Mouse (Mus musculus) kidney, embryonic 14.5 days (tissue): Measurements from ENCODE around the gene B9d1. TPM values are rescaled to one million over a fixed set of nuclear protein-coding genes. Genes with fewer than 3 reads are reported as not detected.
A peak's percentile ranks its signal among the peaks of the same experiment; 100 is the strongest.

ENCODE experiments used
- ATAC-seq: fragments of 200-750 bp; cut with Nextera tagmentation; 2 replicates; pipeline ENCODE4 v1.8.0; 2017; ENCODE audit warnings: moderate number of reproducible peaks, mild to moderate bottlenecking, moderate TSS enrichment, moderate library complexity; ENCODE audit not compliant: low FRiP score, low TSS enrichment
- H3K27ac ChIP-seq: fragments of 300-500 bp; sonication (generic); 2 replicates; pipeline ENCODE4 v1.5.1; 2014; ENCODE audit warnings: low read depth, mild to moderate bottlenecking, low read length, moderate library complexity, mixed read lengths
- H3K27me3 ChIP-seq: fragments of 300-500 bp; sonication (generic); 2 replicates; pipeline ENCODE4 v1.6.1; 2014; ENCODE audit warnings: mild to moderate bottlenecking, low read length; ENCODE audit not compliant: control insufficient read depth, insufficient read depth
- H3K36me3 ChIP-seq: fragments of 300-500 bp; sonication (generic); 2 replicates; pipeline ENCODE4 v1.6.1; 2014; ENCODE audit warnings: low read length, mixed read lengths; ENCODE audit not compliant: control insufficient read depth, insufficient read depth
- H3K4me1 ChIP-seq: fragments of 300-500 bp; sonication (generic); 2 replicates; pipeline ENCODE4 v1.6.1; 2014; ENCODE audit warnings: low read length, mixed read lengths; ENCODE audit not compliant: control insufficient read depth, insufficient read depth
- H3K4me2 ChIP-seq: fragments of 300-500 bp; sonication (generic); replicated peaks from 2 replicates; pipeline ENCODE4 v1.6.1; 2014; ENCODE audit warnings: low read depth, mild to moderate bottlenecking, low read length
- H3K4me3 ChIP-seq: fragments of 300-500 bp; sonication (generic); 2 replicates; pipeline ENCODE4 v1.5.1; 2014; ENCODE audit warnings: mild to moderate bottlenecking, low read length
- H3K9ac ChIP-seq: fragments of 300-500 bp; sonication (generic); 2 replicates; pipeline ENCODE4 v1.6.1; 2014; ENCODE audit warnings: low read depth, mild to moderate bottlenecking, low read length, moderate library complexity
- H3K9me3 ChIP-seq: fragments of 300-500 bp; sonication (generic); 2 replicates; pipeline ENCODE4 v1.6.1; 2016; ENCODE audit warnings: low read length; ENCODE audit not compliant: control insufficient read depth
- WGBS: fragments of 180-500 bp; shearing (Covaris S2); extraction: QIAGEN DNeasy Blood & Tissue Kit; methylation state at CpG from one replicate; pipeline ENCODE4 v1.1.7; 2014; 5-methylcytosine and 5-hydroxymethylcytosine counted together
- polyA plus RNA-seq: library from polyadenylated mRNA; unstranded; fragments of >200 nt; fragmentation: Nextera tagmentation; extraction: Ambion mirVana; gene quantifications from 2 replicates; pipeline ENCODE4 v1.2.1, GENCODE M21; 2014

Gene B9d1
- polyA plus RNA-seq, 1 experiment from 2014 or later: 49.2 TPM

GRCm38 (mm10) chr11:61519484-61520107 is 14.7 kb downstream of the B9d1 start:
- Histone ChIP-seq H3K4me2 (no peak overlapping the region), H3K36me3 (peaks cover 51% of the 10 kb centered on the region), H3K9me3 (no peaks in the 10 kb centered on the region), H3K4me1 (no peaks in the 10 kb centered on the region), H3K4me3 (no peak overlapping the region), H3K27ac (no peak overlapping the region), H3K9ac (no peak overlapping the region), H3K27me3 (no peaks in the 10 kb centered on the region)
- no peak for ATAC-seq
- 92% methylated on average over 3 of the region's 3 CpGs for WGBS

DNA sequence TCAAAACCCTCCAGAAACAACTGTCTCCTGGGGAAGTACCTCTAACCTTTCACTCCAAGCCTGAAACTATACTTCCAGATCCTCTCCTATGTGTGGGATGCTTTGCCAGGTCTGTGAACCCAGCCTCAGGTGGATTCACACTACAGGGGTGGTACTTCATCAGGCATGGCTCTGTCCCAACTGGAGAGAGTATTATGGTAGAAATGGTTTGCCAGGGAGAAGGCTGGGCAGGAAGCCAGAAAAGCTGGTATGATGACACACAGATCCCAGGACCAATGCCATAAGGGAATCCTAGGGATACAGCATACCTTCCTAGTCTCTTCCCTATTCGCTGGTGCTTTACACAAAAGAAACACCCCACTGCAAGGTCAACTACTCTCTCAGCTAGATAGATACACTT is 21.9 kb downstream of the B9d1 start:
- 90% methylated on average over 1 of the region's 1 CpGs for WGBS

DNA sequence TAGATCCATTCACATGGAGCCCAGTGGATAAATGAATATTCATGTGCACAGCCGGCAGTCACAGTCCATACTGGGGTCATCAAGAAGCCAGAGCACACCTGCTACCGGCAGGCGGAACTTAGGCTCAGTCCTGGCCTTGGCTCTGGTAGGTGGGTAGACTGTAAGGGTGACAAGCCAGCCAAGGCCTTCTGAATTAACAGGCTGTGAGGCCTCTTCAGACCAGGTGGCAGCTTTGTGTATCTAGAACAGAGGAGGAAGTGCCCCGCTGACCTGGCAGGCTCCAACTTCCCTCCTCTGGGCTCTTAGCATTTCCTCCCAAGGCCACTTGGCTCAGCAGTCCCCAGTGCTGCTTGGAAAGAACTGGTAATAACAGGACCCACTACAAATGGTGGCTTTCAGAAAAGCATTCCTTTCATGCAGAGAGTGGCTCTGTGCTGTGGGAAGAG is 24.3 kb downstream of the B9d1 start:
- Histone ChIP-seq H3K4me3 (no peak overlapping the region), H3K27me3 (no peaks in the 10 kb centered on the region), H3K9ac (no peak overlapping the region), H3K4me1 (no peaks in the 10 kb centered on the region; the same call in 1 of the 2 replicates), H3K36me3 (peaks cover 12% of the 10 kb centered on the region), H3K4me2 (no peak overlapping the region), H3K9me3 (no peaks in the 10 kb centered on the region), H3K27ac (peak overlapping the region; percentile 19; the same call in 1 of the 2 replicates)
- peak; percentile 62; the same call in 1 of the 2 replicates for ATAC-seq
- WGBS: 45% methylated on average over 4 of the region's 4 CpGs

More for the DNA sequence above, 21.9 kb downstream of the B9d1 start:
- Histone ChIP-seq H3K9ac (no peak overlapping the region), H3K27ac (no peak overlapping the region), H3K9me3 (no peaks in the 10 kb centered on the region), H3K4me3 (no peak overlapping the region), H3K4me1 (no peaks in the 10 kb centered on the region; the same call in 1 of the 2 replicates), H3K4me2 (no peak overlapping the region), H3K27me3 (no peaks in the 10 kb centered on the region), H3K36me3 (peaks cover 19% of the 10 kb centered on the region)
- no peak for ATAC-seq

GRCm38 (mm10) chr11:61532820-61533219 is 27.9 kb downstream of the B9d1 start:
- Histone ChIP-seq H3K9me3 (no peaks in the 10 kb centered on the region), H3K4me1 (no peaks in the 10 kb centered on the region; the same call in 1 of the 2 replicates), H3K27ac (no peak overlapping the region), H3K36me3 (peaks cover 17% of the 10 kb centered on the region), H3K27me3 (no peaks in the 10 kb centered on the region), H3K4me3 (no peak overlapping the region), H3K9ac (no peak overlapping the region), H3K4me2 (no peak overlapping the region)
- 94% methylated on average over 2 of the region's 2 CpGs for WGBS
- ATAC-seq: no peak

DNA sequence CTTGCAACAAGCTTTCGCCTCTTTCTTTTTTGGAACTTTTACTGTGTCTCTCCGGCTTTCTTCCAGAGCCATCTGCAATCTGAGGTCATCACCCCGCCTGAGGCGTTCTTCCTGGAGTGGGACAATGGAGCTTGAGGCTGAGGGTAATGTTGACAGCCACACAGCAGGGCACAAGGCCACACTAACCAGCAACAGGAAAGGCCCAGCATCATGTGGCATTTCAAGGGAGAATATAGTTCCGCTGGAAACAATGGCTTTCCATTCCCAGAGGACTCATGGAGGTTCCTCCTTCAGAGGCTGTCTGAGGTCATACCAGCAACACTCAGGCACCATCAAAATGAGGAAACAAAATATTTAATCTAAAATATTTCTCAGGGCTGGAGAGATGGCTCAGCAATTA is 28.6 kb downstream of the B9d1 start:
- H3K36me3 ChIP-seq: peaks cover 12% of the 10 kb centered on the region
- H3K4me1 ChIP-seq: no peaks in the 10 kb centered on the region; the same call in 1 of the 2 replicates
- no peaks in the 10 kb centered on the region for H3K27me3 ChIP-seq
- H3K9me3 ChIP-seq: no peaks in the 10 kb centered on the region
- ATAC-seq: no peak
- no peak overlapping the region for H3K4me2 ChIP-seq
- H3K4me3 ChIP-seq: no peak overlapping the region
- H3K9ac ChIP-seq: no peak overlapping the region
- H3K27ac ChIP-seq: no peak overlapping the region
- WGBS: 79% methylated on average over 5 of the region's 5 CpGs

GRCm38 (mm10) chr11:61535530-61535929 is 30.6 kb downstream of the B9d1 start:
- no peak overlapping the region for H3K27ac ChIP-seq
- no peak overlapping the region for H3K4me3 ChIP-seq
- WGBS: 45% methylated on average over 1 of the region's 1 CpGs
- no peaks in the 10 kb centered on the region for H3K9me3 ChIP-seq
- H3K27me3 ChIP-seq: no peaks in the 10 kb centered on the region
- H3K9ac ChIP-seq: no peak overlapping the region
- no peak overlapping the region for H3K4me2 ChIP-seq
- peaks cover 21% of the 10 kb centered on the region; the same call in 1 of the 2 replicates for H3K36me3 ChIP-seq
- no peaks in the 10 kb centered on the region for H3K4me1 ChIP-seq
- ATAC-seq: no peak

GRCm38 (mm10) chr11:61536952-61537351 is 32.0 kb downstream of the B9d1 start:
- Histone ChIP-seq H3K36me3 (peaks cover 21% of the 10 kb centered on the region; the same call in 1 of the 2 replicates), H3K9me3 (no peaks in the 10 kb centered on the region), H3K9ac (no peak overlapping the region), H3K27ac (no peak overlapping the region), H3K27me3 (no peaks in the 10 kb centered on the region), H3K4me1 (no peaks in the 10 kb centered on the region), H3K4me2 (no peak overlapping the region), H3K4me3 (no peak overlapping the region)
- ATAC-seq: no peak
- WGBS: 73% methylated on average over 3 of the region's 3 CpGs

DNA sequence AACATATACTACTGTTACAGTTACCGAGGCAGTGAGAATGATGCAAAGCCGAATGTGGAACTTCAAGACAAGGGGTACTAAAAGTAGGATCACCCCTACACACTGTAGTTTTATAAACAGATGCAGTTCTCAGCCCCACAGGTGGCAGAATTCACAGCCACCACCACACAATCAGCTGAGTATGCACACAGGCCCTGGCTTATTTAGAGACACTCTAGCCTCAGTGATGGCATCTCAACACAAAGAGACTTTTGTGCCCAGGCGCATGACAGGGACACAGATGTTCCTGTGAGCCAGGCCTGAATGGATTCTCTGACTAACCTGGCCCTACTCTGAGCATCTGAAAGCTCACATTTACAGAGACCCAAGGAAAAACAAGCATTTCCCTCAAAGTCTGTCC is 32.4 kb downstream of the B9d1 start:
- H3K4me3 ChIP-seq: no peak overlapping the region

GRCm38 (mm10) chr11:61540642-61541041 is 35.7 kb downstream of the B9d1 start:
- no peaks in the 10 kb centered on the region for H3K27me3 ChIP-seq
- no peak overlapping the region for H3K4me3 ChIP-seq
- H3K9ac ChIP-seq: no peak overlapping the region
- 65% methylated on average over 7 of the region's 7 CpGs for WGBS
- H3K27ac ChIP-seq: no peak overlapping the region
- H3K4me2 ChIP-seq: no peak overlapping the region
- no peaks in the 10 kb centered on the region for H3K4me1 ChIP-seq
- ATAC-seq: no peak
- no peaks in the 10 kb centered on the region for H3K9me3 ChIP-seq
- H3K36me3 ChIP-seq: peaks cover 24% of the 10 kb centered on the region

More for the DNA sequence above, 32.4 kb downstream of the B9d1 start:
- no peak overlapping the region for H3K27ac ChIP-seq
- H3K4me1 ChIP-seq: no peaks in the 10 kb centered on the region
- no peak for ATAC-seq
- H3K9ac ChIP-seq: no peak overlapping the region
- H3K4me2 ChIP-seq: no peak overlapping the region
- 90% methylated on average over 3 of the region's 3 CpGs for WGBS
- peaks cover 19% of the 10 kb centered on the region; the same call in 1 of the 2 replicates for H3K36me3 ChIP-seq
- no peaks in the 10 kb centered on the region for H3K27me3 ChIP-seq
- no peaks in the 10 kb centered on the region for H3K9me3 ChIP-seq
